Mouse (Mus musculus): ENCODE measurements around the gene Ctdnep1. TPM values are rescaled to one million over a fixed set of nuclear protein-coding genes. Genes with fewer than 3 reads are reported as not detected.
A peak's percentile ranks its signal among the peaks of the same experiment; 100 is the strongest.

Ctdnep1 gene
- polyA plus RNA-seq, 1 experiment from 2014 or later, result 24.4 TPM

- Histone ChIP-seq H3K4me3 (ENCODE audit: low read depth, low read length) (no peak overlapping the region), H3K4me1 (ENCODE audit: control insufficient read depth, insufficient read depth, low read length) (peaks cover 18% of the 10 kb centered on the region), H3K4me2 (ENCODE audit: low read length) (no peak overlapping the region), H3K27ac (ENCODE audit: low read length) (no peak overlapping the region), H3K27me3 (ENCODE audit: control insufficient read depth, insufficient read depth, low read depth, low read length) (no peaks in the 10 kb centered on the region), H3K9ac (ENCODE audit: low read depth, low read length) (no peak overlapping the region), H3K9me3 (replicated peaks; ENCODE audit: control insufficient read depth, low read length, poor library complexity, severe bottlenecking) (no peaks in the 10 kb centered on the region), H3K36me3 (ENCODE audit: control insufficient read depth, insufficient read depth, low read length) (peaks cover 34% of the 10 kb centered on the region)
- ATAC-seq, result no peak
- 90% methylated on average over 8 of the region's 8 CpGs for WGBS
Observed at GRCm38 (mm10) chr11:69984431-69984830, 3.5 kb downstream of the Ctdnep1 start.

GRCm38 (mm10) chr11:69989949-69990348 lies 9.0 kb downstream of the Ctdnep1 start:
- peaks cover 33% of the 10 kb centered on the region for H3K36me3 ChIP-seq (ENCODE audit: control insufficient read depth, insufficient read depth, low read length)
- no peak for ATAC-seq

GRCm38 (mm10) chr11:69990850-69991691 lies 10.1 kb downstream of the Ctdnep1 start, which contains the start of gene Gabarap:
Gene Gabarap (plus strand): TSS chr11:69991143.
- peak within 1 kb of the TSS; percentile 83 for H3K27ac ChIP-seq (ENCODE audit: low read length)
- no peaks in the 10 kb centered on the region for H3K9me3 ChIP-seq (replicated peaks; ENCODE audit: control insufficient read depth, low read length, poor library complexity, severe bottlenecking)
- H3K9ac ChIP-seq (ENCODE audit: low read depth, low read length), result peak within 1 kb of the TSS; percentile 72
- peaks cover 19% of the 10 kb centered on the region for H3K4me1 ChIP-seq (ENCODE audit: control insufficient read depth, insufficient read depth, low read length)
- peak within 1 kb of the TSS; percentile 60 for H3K4me2 ChIP-seq (ENCODE audit: low read length)
- no peaks in the 10 kb centered on the region for H3K27me3 ChIP-seq (ENCODE audit: control insufficient read depth, insufficient read depth, low read depth, low read length)
- H3K4me3 ChIP-seq (ENCODE audit: low read depth, low read length), result peak within 1 kb of the TSS; percentile 54
- ATAC-seq, result peak; percentile 70
- WGBS, result under 1% methylated on average over 40 of the region's 40 CpGs
- peaks cover 29% of the 10 kb centered on the region for H3K36me3 ChIP-seq (ENCODE audit: control insufficient read depth, insufficient read depth, low read length)

More at GRCm38 (mm10) chr11:69989949-69990348, 9.0 kb downstream of the Ctdnep1 start:
- no peak overlapping the region for H3K27ac ChIP-seq (ENCODE audit: low read length)
- no peak overlapping the region for H3K4me2 ChIP-seq (ENCODE audit: low read length)
- no peaks in the 10 kb centered on the region for H3K9me3 ChIP-seq (replicated peaks; ENCODE audit: control insufficient read depth, low read length, poor library complexity, severe bottlenecking)
- H3K9ac ChIP-seq (ENCODE audit: low read depth, low read length), result no peak overlapping the region
- no peaks in the 10 kb centered on the region for H3K27me3 ChIP-seq (ENCODE audit: control insufficient read depth, insufficient read depth, low read depth, low read length)
- WGBS, result 87% methylated on average over 8 of the region's 8 CpGs
- peaks cover 19% of the 10 kb centered on the region for H3K4me1 ChIP-seq (ENCODE audit: control insufficient read depth, insufficient read depth, low read length)
- no peak overlapping the region for H3K4me3 ChIP-seq (ENCODE audit: low read depth, low read length)

- peak overlapping the region; percentile 54 for H3K4me3 ChIP-seq (ENCODE audit: low read depth, low read length)
- H3K27ac ChIP-seq (ENCODE audit: low read length), result peak overlapping the region; percentile 83
- H3K4me2 ChIP-seq (ENCODE audit: low read length), result peak overlapping the region; percentile 60
- peak overlapping the region; percentile 72 for H3K9ac ChIP-seq (ENCODE audit: low read depth, low read length)
- H3K36me3 ChIP-seq (ENCODE audit: control insufficient read depth, insufficient read depth, low read length), result peaks cover 25% of the 10 kb centered on the region
- H3K27me3 ChIP-seq (ENCODE audit: control insufficient read depth, insufficient read depth, low read depth, low read length), result no peaks in the 10 kb centered on the region
- 0 out of 2 replicates have a peak, but pooled peaks have one; percentile 5 for ATAC-seq
- WGBS, result 0% methylated on average over 15 of the region's 15 CpGs
- H3K4me1 ChIP-seq (ENCODE audit: control insufficient read depth, insufficient read depth, low read length), result peaks cover 19% of the 10 kb centered on the region
- H3K9me3 ChIP-seq (replicated peaks; ENCODE audit: control insufficient read depth, low read length, poor library complexity, severe bottlenecking), result no peaks in the 10 kb centered on the region
Observed at GRCm38 (mm10) chr11:69991711-69992110, 10.8 kb downstream of the Ctdnep1 start.

GRCm38 (mm10) chr11:69992396-69992795 lies 11.4 kb downstream of the Ctdnep1 start:
- 87% methylated on average over 10 of the region's 10 CpGs for WGBS
- no peak for ATAC-seq

GRCm38 (mm10) chr11:69992932-69993331 lies 12.0 kb downstream of the Ctdnep1 start:
- no peak for ATAC-seq
- Histone ChIP-seq H3K9me3 (replicated peaks; ENCODE audit: control insufficient read depth, low read length, poor library complexity, severe bottlenecking) (no peaks in the 10 kb centered on the region), H3K9ac (ENCODE audit: low read depth, low read length) (no peak overlapping the region), H3K4me2 (ENCODE audit: low read length) (peak overlapping the region; percentile 60), H3K4me1 (ENCODE audit: control insufficient read depth, insufficient read depth, low read length) (peaks cover 25% of the 10 kb centered on the region), H3K27ac (ENCODE audit: low read length) (no peak overlapping the region), H3K4me3 (ENCODE audit: low read depth, low read length) (no peak overlapping the region), H3K27me3 (ENCODE audit: control insufficient read depth, insufficient read depth, low read depth, low read length) (no peaks in the 10 kb centered on the region), H3K36me3 (ENCODE audit: control insufficient read depth, insufficient read depth, low read length) (peaks cover 19% of the 10 kb centered on the region)
- 88% methylated on average over 3 of the region's 3 CpGs for WGBS

More at GRCm38 (mm10) chr11:69992396-69992795, 11.4 kb downstream of the Ctdnep1 start:
- H3K36me3 ChIP-seq (ENCODE audit: control insufficient read depth, insufficient read depth, low read length), result peaks cover 19% of the 10 kb centered on the region
- H3K9ac ChIP-seq (ENCODE audit: low read depth, low read length), result peak overlapping the region; percentile 72
- H3K9me3 ChIP-seq (replicated peaks; ENCODE audit: control insufficient read depth, low read length, poor library complexity, severe bottlenecking), result no peaks in the 10 kb centered on the region
- H3K27me3 ChIP-seq (ENCODE audit: control insufficient read depth, insufficient read depth, low read depth, low read length), result no peaks in the 10 kb centered on the region
- H3K4me3 ChIP-seq (ENCODE audit: low read depth, low read length), result peak overlapping the region; percentile 54
- peak overlapping the region; percentile 60 for H3K4me2 ChIP-seq (ENCODE audit: low read length)
- peaks cover 19% of the 10 kb centered on the region for H3K4me1 ChIP-seq (ENCODE audit: control insufficient read depth, insufficient read depth, low read length)
- H3K27ac ChIP-seq (ENCODE audit: low read length), result no peak overlapping the region

- H3K4me3 ChIP-seq (ENCODE audit: low read depth, low read length), result no peak overlapping the region
- 86% methylated on average over 11 of the region's 11 CpGs for WGBS
Observed at GRCm38 (mm10) chr11:69994401-69995090, 13.6 kb downstream of the Ctdnep1 start.

GRCm38 (mm10) chr11:69995391-69995960 lies 14.5 kb downstream of the Ctdnep1 start, which contains the start of gene Phf23:
Gene Phf23 (plus strand): TSS chr11:69995777.
- peak within 1 kb of the TSS; percentile 90 for H3K9ac ChIP-seq (ENCODE audit: low read depth, low read length)
- peak within 1 kb of the TSS; percentile 81 for H3K4me2 ChIP-seq (ENCODE audit: low read length)
- H3K4me1 ChIP-seq (ENCODE audit: control insufficient read depth, insufficient read depth, low read length), result peaks cover 29% of the 10 kb centered on the region
- ATAC-seq, result peak; percentile 87
- peak within 1 kb of the TSS; percentile 90 for H3K4me3 ChIP-seq (ENCODE audit: low read depth, low read length)
- H3K27me3 ChIP-seq (ENCODE audit: control insufficient read depth, insufficient read depth, low read depth, low read length), result no peaks in the 10 kb centered on the region
- under 1% methylated on average over 34 of the region's 36 CpGs for WGBS
- peak within 1 kb of the TSS; percentile 90 for H3K27ac ChIP-seq (ENCODE audit: low read length)
- no peaks in the 10 kb centered on the region for H3K9me3 ChIP-seq (replicated peaks; ENCODE audit: control insufficient read depth, low read length, poor library complexity, severe bottlenecking)
- H3K36me3 ChIP-seq (ENCODE audit: control insufficient read depth, insufficient read depth, low read length), result peaks cover 7% of the 10 kb centered on the region

More at GRCm38 (mm10) chr11:69994401-69995090, 13.6 kb downstream of the Ctdnep1 start:
- H3K4me2 ChIP-seq (ENCODE audit: low read length), result no peak overlapping the region
- no peak for ATAC-seq
- no peaks in the 10 kb centered on the region for H3K27me3 ChIP-seq (ENCODE audit: control insufficient read depth, insufficient read depth, low read depth, low read length)
- no peaks in the 10 kb centered on the region for H3K9me3 ChIP-seq (replicated peaks; ENCODE audit: control insufficient read depth, low read length, poor library complexity, severe bottlenecking)
- peaks cover 26% of the 10 kb centered on the region for H3K4me1 ChIP-seq (ENCODE audit: control insufficient read depth, insufficient read depth, low read length)
- H3K9ac ChIP-seq (ENCODE audit: low read depth, low read length), result no peak overlapping the region
- H3K36me3 ChIP-seq (ENCODE audit: control insufficient read depth, insufficient read depth, low read length), result peaks cover 11% of the 10 kb centered on the region
- no peak overlapping the region for H3K27ac ChIP-seq (ENCODE audit: low read length)
